ENCODE assay signal across 16 mouse cellular contexts in the genomic region with DNA sequence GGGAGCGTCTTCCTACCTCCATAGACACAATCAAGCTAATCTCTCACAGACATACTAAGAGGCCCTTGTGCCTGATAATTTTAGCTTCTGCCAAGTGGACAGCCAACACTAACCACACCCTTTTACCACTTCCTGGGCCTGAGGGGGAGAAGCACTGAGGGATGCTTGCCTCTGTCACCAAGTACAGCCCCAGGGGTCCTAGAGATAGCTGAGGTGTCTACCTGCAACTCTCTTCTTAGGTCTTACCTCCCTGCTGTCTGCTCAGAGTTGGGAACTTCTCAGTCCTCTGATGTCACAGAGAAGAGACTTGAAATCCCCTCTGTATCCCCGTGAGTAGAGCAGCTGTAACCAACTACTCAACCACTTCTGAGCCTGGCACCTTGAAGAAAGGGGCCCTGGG.
"Had no signal": no experiment of that assay in that cellular context is flagged by ENCODE, and none has a peak within 500 bp of the region (broad histone marks: within the 10 kb centered on the region; RNA-seq: fewer than 3 reads in every experiment).

No protein-coding gene starts in this region.

- H3K9me3 ChIP-seq: liver, embryonic 13.5 days; midbrain, embryonic 12.5 days; midbrain, embryonic 15.5 days; stomach, embryonic 15.5 days had no signal

- H3K27me3 ChIP-seq: liver, embryonic 13.5 days; midbrain, embryonic 12.5 days; midbrain, embryonic 15.5 days; stomach, embryonic 15.5 days had no signal

- H3K36me3 ChIP-seq: liver, embryonic 13.5 days; midbrain, embryonic 12.5 days; midbrain, embryonic 15.5 days; stomach, embryonic 15.5 days had no signal

- H3K4me3 ChIP-seq: layer of hippocampus, adult 2 months; left cerebral cortex, adult 2 months; liver, embryonic 13.5 days; midbrain, embryonic 12.5 days; midbrain, embryonic 15.5 days; myocyte; stomach, embryonic 15.5 days had no signal

- H3K4me1 ChIP-seq: midbrain, embryonic 12.5 days; midbrain, embryonic 15.5 days; stomach, embryonic 15.5 days had no signal

- ATAC-seq: intestine, postnatal 0 days; midbrain, embryonic 15.5 days had no signal

- DNase-seq: kidney, adult 2 months; kidney, postnatal 25 days; layer of hippocampus, adult 9-11 months; liver, embryonic 13.5 days; lung, adult 2 months; right cerebral cortex, adult 18-20 months; right cerebral cortex, postnatal 25 days; spleen, adult 18-20 months; thymus, postnatal 25 days had no signal
